Mouse (Mus musculus): Measurements from ENCODE around the gene Ppard.

Gene Ppard

GRCm38 (mm10) chr17:28283199-28283598 lies 50.7 kb downstream of the Ppard start:
- no peak for DNase-seq (ENCODE audit: low spot score in 2 of 2)

- DNase-seq (ENCODE audit: low spot score in 2 of 2) = no peak
These were observed 53.6 kb downstream of the Ppard start for GRCm38 (mm10) chr17:28286133-28286532.

- DNase-seq (ENCODE audit: low spot score in 2 of 2) = no peak
These were observed 54.5 kb downstream of the Ppard start for GRCm38 (mm10) chr17:28286964-28287363.

- DNase-seq (ENCODE audit: low spot score in 2 of 2) = no peak
These were observed 55.1 kb downstream of the Ppard start for GRCm38 (mm10) chr17:28287578-28287977.

- no peak for DNase-seq (ENCODE audit: low spot score in 2 of 2)
These were observed 55.5 kb downstream of the Ppard start for GRCm38 (mm10) chr17:28287980-28288379.

- DNase-seq (ENCODE audit: low spot score in 2 of 2) = peak; percentile 63 to 77
These were observed 57.8 kb downstream of the Ppard start for GRCm38 (mm10) chr17:28290262-28290661.

GRCm38 (mm10) chr17:28290671-28291070 lies 58.2 kb downstream of the Ppard start:
- DNase-seq (ENCODE audit: low spot score in 2 of 2) = no peak

- no peak for DNase-seq (ENCODE audit: low spot score in 2 of 2)
These were observed 58.8 kb downstream of the Ppard start for GRCm38 (mm10) chr17:28291346-28291745.

- no peak for DNase-seq (ENCODE audit: low spot score in 2 of 2)
These were observed 61.2 kb downstream of the Ppard start for GRCm38 (mm10) chr17:28293716-28294115.

GRCm38 (mm10) chr17:28294449-28295333 lies 62.2 kb downstream of the Ppard start:
- no peak for DNase-seq (ENCODE audit: low spot score in 2 of 2)

GRCm38 (mm10) chr17:28298888-28299287 lies 66.4 kb downstream of the Ppard start:
- no peak for DNase-seq (ENCODE audit: low spot score in 2 of 2)

GRCm38 (mm10) chr17:28299669-28300320 lies 67.3 kb downstream of the Ppard start:
- DNase-seq (ENCODE audit: low spot score in 2 of 2) = no peak

GRCm38 (mm10) chr17:28300323-28300722 lies 67.8 kb downstream of the Ppard start:
- no peak for DNase-seq (ENCODE audit: low spot score in 2 of 2)

GRCm38 (mm10) chr17:28300850-28301249 lies 68.3 kb downstream of the Ppard start:
- no peak for DNase-seq (ENCODE audit: low spot score in 2 of 2)

- no peak for DNase-seq (ENCODE audit: low spot score in 2 of 2)
These were observed 72.7 kb downstream of the Ppard start for GRCm38 (mm10) chr17:28305172-28305571.

- peak; percentile 73 to 91 for DNase-seq (ENCODE audit: low spot score in 2 of 2)
These were observed 76.0 kb downstream of the Ppard start for GRCm38 (mm10) chr17:28308297-28309195.

- DNase-seq (ENCODE audit: low spot score in 2 of 2) = no peak
These were observed 78.3 kb downstream of the Ppard start for GRCm38 (mm10) chr17:28310831-28311230.

- no peak for DNase-seq (ENCODE audit: low spot score in 2 of 2)
These were observed 79.0 kb downstream of the Ppard start for GRCm38 (mm10) chr17:28311366-28312132.

GRCm38 (mm10) chr17:28312232-28313211 lies 80.0 kb downstream of the Ppard start:
- DNase-seq (ENCODE audit: low spot score in 2 of 2) = no peak
